Mouse (Mus musculus) spleen, postnatal 10 days (tissue): ENCODE measurements around the gene Mphosph10.

Experiments
- DNase-seq, 2 experiments: peaks; one replicate each; pipeline ENCODE4 v3.0.0; 2021 to 2022; ENCODE audit warnings: low spot score in 2 of 2

Mphosph10 gene

GRCm38 (mm10) chr7:64392122-64392818 lies at the start of gene Mphosph10, which contains the start of gene Mcee:
TSS of gene Mphosph10 (minus strand) at chr7:64392268.
TSS of gene Mcee (plus strand) at chr7:64392607.
- peak; percentile 99 for DNase-seq

GRCm38 (mm10) chr7:64440519-64440918 lies 48.5 kb upstream of the Mphosph10 start:
- DNase-seq = no peak

GRCm38 (mm10) chr7:64439595-64440518 lies 47.8 kb upstream of the Mphosph10 start:
- DNase-seq = no peak

GRCm38 (mm10) chr7:64424861-64425260 lies 32.8 kb upstream of the Mphosph10 start:
- no peak for DNase-seq

GRCm38 (mm10) chr7:64403989-64404388 lies 11.9 kb upstream of the Mphosph10 start:
- no peak for DNase-seq

GRCm38 (mm10) chr7:64402452-64402851 lies 10.4 kb upstream of the Mphosph10 start:
- no peak for DNase-seq

- no peak for DNase-seq
These were observed 8.7 kb upstream of the Mphosph10 start for GRCm38 (mm10) chr7:64400725-64401124.

- no peak for DNase-seq
These were observed 717 bp upstream of the Mphosph10 start for GRCm38 (mm10) chr7:64392819-64393151.

GRCm38 (mm10) chr7:64391479-64391878 lies 589 bp downstream of the Mphosph10 start:
- peak; percentile 29 to 39 for DNase-seq

- DNase-seq = peak; percentile 89 to 93
These were observed 18.1 kb downstream of the Mphosph10 start, which contains the start of gene Fan1 for GRCm38 (mm10) chr7:64373830-64374562. TSS of gene Fan1 (minus strand) at chr7:64374095.

- DNase-seq = no peak
These were observed 18.8 kb downstream of the Mphosph10 start for GRCm38 (mm10) chr7:64373147-64373829.

- no peak for DNase-seq
These were observed 19.9 kb downstream of the Mphosph10 start for GRCm38 (mm10) chr7:64371940-64372878.

- DNase-seq = no peak
These were observed 22.2 kb downstream of the Mphosph10 start for GRCm38 (mm10) chr7:64369841-64370240.

- DNase-seq = no peak
These were observed 26.2 kb downstream of the Mphosph10 start for GRCm38 (mm10) chr7:64365863-64366262.

- no peak for DNase-seq
These were observed 31.5 kb downstream of the Mphosph10 start for GRCm38 (mm10) chr7:64360586-64360945.

GRCm38 (mm10) chr7:64359943-64360585 lies 32.0 kb downstream of the Mphosph10 start:
- no peak for DNase-seq

- DNase-seq = no peak
These were observed 33.4 kb downstream of the Mphosph10 start for GRCm38 (mm10) chr7:64358666-64359065.

GRCm38 (mm10) chr7:64357405-64357804 lies 34.7 kb downstream of the Mphosph10 start:
- peak in 1 of 2 experiments; percentile 30 for DNase-seq

GRCm38 (mm10) chr7:64356661-64357060 lies 35.4 kb downstream of the Mphosph10 start:
- no peak for DNase-seq

- no peak for DNase-seq
These were observed 37.9 kb downstream of the Mphosph10 start for GRCm38 (mm10) chr7:64354206-64354605.
